Mouse (Mus musculus) neutrophil, adult 65 days (primary cell): ENCODE results near the gene Tenm2. TPM values are rescaled to one million over a fixed set of nuclear protein-coding genes. Genes with fewer than 3 reads are reported as not detected.

Source experiments
- total RNA-seq: library from RNA; stranded (reverse); gene quantifications from 2 replicates; pipeline ENCODE4 v1.2.4, GENCODE M21; 2023

The Tenm2 gene
- total RNA-seq: not detected in 2 replicates

GRCm38 (mm10) chr11:37235914-37236600 is at the start of gene Tenm2:
TSS of gene Tenm2 (minus strand) at chr11:37235964.

GRCm38 (mm10) chr11:35980411-35980917 is 1255.3 kb downstream of the Tenm2 start, which contains the start of gene Wwc1:
TSS of gene Wwc1 (minus strand) at chr11:35980527.

